Mouse (Mus musculus) CD4-positive helper T cell, adult 2 months (primary cell): ENCODE data around the gene Otol1.

Source experiments
- DNase-seq: peaks from one replicate; pipeline ENCODE4 v3.0.0-alpha.2; 2012; ENCODE audit warnings: low read depth, missing footprints, low spot score

Otol1 gene

GRCm38 (mm10) chr3:70007313-70007712 lies at the start of gene Otol1:
Gene Otol1, plus strand, starts transcription at chr3:70007613.
- no peak for DNase-seq

GRCm38 (mm10) chr3:69962187-69962586 lies 45.2 kb upstream of the Otol1 start:
- no peak for DNase-seq

GRCm38 (mm10) chr3:69971482-69972097 lies 35.8 kb upstream of the Otol1 start:
- no peak for DNase-seq

GRCm38 (mm10) chr3:69978092-69978491 lies 29.3 kb upstream of the Otol1 start:
- DNase-seq = no peak

- no peak for DNase-seq
These were observed 13.6 kb upstream of the Otol1 start for GRCm38 (mm10) chr3:69993806-69994205.

GRCm38 (mm10) chr3:70001540-70001939 lies 5.9 kb upstream of the Otol1 start:
- DNase-seq = no peak

GRCm38 (mm10) chr3:70003126-70003764 lies 4.2 kb upstream of the Otol1 start:
- no peak for DNase-seq

GRCm38 (mm10) chr3:70003955-70004354 lies 3.5 kb upstream of the Otol1 start:
- no peak for DNase-seq

- DNase-seq = no peak
These were observed 3.0 kb upstream of the Otol1 start for GRCm38 (mm10) chr3:70004379-70004778.

- no peak for DNase-seq
These were observed 5.2 kb downstream of the Otol1 start for GRCm38 (mm10) chr3:70012641-70013040.

GRCm38 (mm10) chr3:70026605-70027004 lies 19.2 kb downstream of the Otol1 start:
- DNase-seq = no peak

- no peak for DNase-seq
These were observed 21.8 kb downstream of the Otol1 start for GRCm38 (mm10) chr3:70029260-70029659.

- DNase-seq = no peak
These were observed 28.2 kb downstream of the Otol1 start for GRCm38 (mm10) chr3:70035593-70035992.
